Mouse (Mus musculus) neural tube, embryonic 10.5 days (tissue): Measurements from ENCODE around the gene Rhox3g.
"Not testable (repeated sequence)": the region's sequence is repeated elsewhere in the genome, so short reads cannot be mapped to it uniquely, and the experiment has no call there.

Experiments
- DNase-seq: peaks from one replicate; pipeline ENCODE4 v3.0.0-alpha.2; 2017; ENCODE audit warnings: low spot score; ENCODE audit errors: extremely low spot score

The Rhox3g gene

GRCm38 (mm10) chrX:37628512-37628911 lies at the start of gene Rhox3g:
TSS of gene Rhox3g (minus strand) at chrX:37628612.
- not testable (repeated sequence) for DNase-seq

DNA sequence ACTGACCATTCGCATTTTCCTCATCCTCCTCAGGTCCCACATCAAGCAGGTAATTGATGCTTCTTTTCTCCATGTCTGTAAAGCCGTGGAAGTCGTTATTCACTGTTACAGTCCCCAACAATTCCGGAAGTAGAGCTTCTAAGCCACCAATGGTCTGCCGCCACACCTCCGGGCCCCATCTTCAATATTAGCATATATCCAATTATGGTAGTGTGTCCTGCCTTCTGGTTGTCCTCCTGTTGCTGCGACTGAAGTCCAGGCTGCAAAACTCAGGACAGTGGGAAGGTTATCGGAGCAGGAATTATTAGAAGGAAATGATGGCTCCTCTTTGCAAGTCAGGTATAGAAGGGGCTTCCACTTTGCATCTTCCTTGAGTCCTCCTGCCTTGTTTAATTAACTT lies 44.8 kb upstream of the Rhox3g start, which contains the start of gene Rhox2h:
Rhox2h (minus strand) TSS at position 101 of the 400 bp plus-strand sequence.
- not testable (repeated sequence) for DNase-seq

DNA sequence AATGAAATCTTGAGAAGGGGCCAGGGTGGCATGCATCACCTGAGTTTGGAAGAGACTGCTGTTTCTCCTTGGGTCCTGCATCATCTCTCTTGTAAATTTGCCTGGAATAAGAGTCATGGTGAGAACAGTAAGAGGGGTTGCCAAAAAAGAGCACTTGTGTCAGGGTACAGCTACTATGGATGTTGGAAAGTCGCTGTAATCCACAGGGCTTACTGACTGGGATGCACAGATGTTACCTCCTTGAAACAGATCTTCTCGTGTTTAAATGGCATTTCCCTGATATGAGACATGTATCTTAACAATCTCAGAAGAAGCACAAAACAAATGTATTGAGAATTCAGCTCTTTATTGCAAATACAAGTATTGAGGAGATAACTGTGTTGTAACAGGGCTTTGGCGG lies 40.3 kb upstream of the Rhox3g start, which contains the start of gene Rhox3h:
Rhox3h (minus strand) TSS at position 101 of the 400 bp plus-strand sequence.
- not testable (repeated sequence) for DNase-seq

- not testable (repeated sequence) for DNase-seq
Measured at GRCm38 (mm10) chrX:37651227-37651626, 22.8 kb upstream of the Rhox3g start, which contains the start of gene Rhox4g. TSS of gene Rhox4g (minus strand) at chrX:37651327.

- DNase-seq: not testable (repeated sequence)
Measured at GRCm38 (mm10) chrX:37643370-37643769, 15.0 kb upstream of the Rhox3g start, which contains the start of gene Rhox2g. TSS of gene Rhox2g (minus strand) at chrX:37643470.

- not testable (repeated sequence) for DNase-seq
Measured at GRCm38 (mm10) chrX:37607604-37608003, 20.8 kb downstream of the Rhox3g start, which contains the start of gene Rhox4f. TSS of gene Rhox4f (minus strand) at chrX:37607704.

DNA sequence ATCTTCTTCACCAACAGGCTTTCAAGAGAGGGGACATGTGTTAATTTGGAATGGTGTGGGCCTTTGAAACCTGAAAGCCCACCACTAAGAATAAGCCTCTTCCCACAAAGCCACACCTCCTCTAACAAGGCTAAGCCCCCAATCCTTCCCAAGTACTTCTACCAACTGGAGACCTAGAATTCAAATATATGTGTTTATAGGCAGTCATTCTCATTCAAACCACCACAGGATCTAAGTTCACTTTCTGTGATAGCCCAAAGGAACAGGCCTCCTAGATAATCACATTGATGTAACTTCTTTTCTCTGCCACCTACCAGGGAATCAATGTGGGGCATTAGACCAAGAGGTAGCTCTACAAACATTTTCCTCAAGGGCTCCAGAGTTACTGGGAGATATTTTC lies 47.7 kb downstream of the Rhox3g start, which contains the start of gene Rhox3f:
Rhox3f (plus strand) TSS at position 301 of the 400 bp plus-strand sequence.
- not testable (repeated sequence) for DNase-seq
